In genomic region chr17:88484951-88485350, GRCm38 (mm10) we compare ENCODE assay signal across 1 mouse cellular context.
TF ChIP-seq lines count a peak whose summit lies in the region.

No protein-coding gene starts in this region.

TF ChIP-seq in CH12.LX, 34 proteins besides CTCF, POLR2A, EP300 and RAD21:
- TF ChIP-seq TCF12 (IDR thresholded peaks at IDR 0.05; ENCODE audit: low read depth, low read length) = no peak
- TF ChIP-seq MAX (IDR thresholded peaks at IDR 0.05; ENCODE audit: low read length) = no peak
- no peak for TF ChIP-seq ZKSCAN1 (IDR thresholded peaks at IDR 0.05; ENCODE audit: borderline replicate concordance, low read depth, low read length)
- TF ChIP-seq BHLHE40 (IDR thresholded peaks at IDR 0.05; ENCODE audit: low read depth, low read length) = no peak
- TF ChIP-seq E2F4 (IDR thresholded peaks at IDR 0.05; ENCODE audit: insufficient replicate concordance, low read depth, low read length) = no peak
- TF ChIP-seq NRF1 (IDR thresholded peaks at IDR 0.05; ENCODE audit: low read depth, low read length) = no peak
- TF ChIP-seq JUND (conservative IDR thresholded peaks at IDR 0.05; ENCODE audit: low read depth, low read length) = no peak
- TF ChIP-seq MAFK (IDR thresholded peaks at IDR 0.05; ENCODE audit: insufficient replicate concordance, low read length) = no peak
- TF ChIP-seq HCFC1 (IDR thresholded peaks at IDR 0.05; ENCODE audit: low read depth, low read length) = no peak; the same call in 1 of the 2 replicates
- TF ChIP-seq NELFE (IDR thresholded peaks at IDR 0.05; ENCODE audit: low read depth, low read length) = no peak
- TF ChIP-seq GABPA (IDR thresholded peaks at IDR 0.05; ENCODE audit: insufficient replicate concordance, low read depth, low read length) = no peak
- TF ChIP-seq UBTF (IDR thresholded peaks at IDR 0.05; ENCODE audit: low read depth, low read length) = no peak
